Mouse (Mus musculus) hindbrain, embryonic 11.5 days (tissue): ENCODE results near the gene Sfxn3. TPM values are rescaled to one million over a fixed set of nuclear protein-coding genes. Genes with fewer than 3 reads are reported as not detected.

Experiments used
- ATAC-seq: fragments of 200-750 bp; cut with Nextera tagmentation; 2 replicates; pipeline ENCODE4 v1.8.0; 2017; ENCODE audit warnings: mild to moderate bottlenecking, moderate TSS enrichment, moderate library complexity; ENCODE audit not compliant: low FRiP score
- DNase-seq: peaks from one replicate; pipeline ENCODE4 v3.0.0-alpha.2; 2015; ENCODE audit warnings: low spot score
- H3K27ac ChIP-seq: fragments of 300-500 bp; sonication (generic); 2 replicates; pipeline ENCODE4 v1.5.1; 2014; ENCODE audit warnings: mild to moderate bottlenecking, low read depth, low read length
- H3K27me3 ChIP-seq: fragments of 300-500 bp; sonication (generic); 2 replicates; pipeline ENCODE4 v1.6.1; 2014; ENCODE audit warnings: mild to moderate bottlenecking, low read length, moderate library complexity, mixed read lengths; ENCODE audit not compliant: control insufficient read depth, insufficient read depth
- H3K36me3 ChIP-seq: fragments of 300-500 bp; sonication (generic); 2 replicates; pipeline ENCODE4 v1.6.1; 2014; ENCODE audit warnings: mild to moderate bottlenecking, low read length, moderate library complexity, mixed read lengths; ENCODE audit not compliant: control insufficient read depth, insufficient read depth
- H3K4me1 ChIP-seq: fragments of 300-500 bp; sonication (generic); replicated peaks from 2 replicates; pipeline ENCODE4 v1.6.1; 2014; ENCODE audit warnings: low read length, mixed read lengths; ENCODE audit not compliant: control insufficient read depth, insufficient read depth
- H3K4me2 ChIP-seq: fragments of 300-500 bp; sonication (generic); replicated peaks from 2 replicates; pipeline ENCODE4 v1.6.1; 2014; ENCODE audit warnings: mild to moderate bottlenecking, low read depth, low read length
- H3K4me3 ChIP-seq: fragments of 300-500 bp; sonication (generic); 2 replicates; pipeline ENCODE4 v1.5.1; 2014; ENCODE audit warnings: low read depth, low read length
- H3K9ac ChIP-seq: fragments of 300-500 bp; sonication (generic); 2 replicates; pipeline ENCODE4 v1.6.1; 2014; ENCODE audit warnings: low read depth, low read length
- H3K9me3 ChIP-seq: fragments of 300-500 bp; sonication (generic); 2 replicates; pipeline ENCODE4 v1.6.1; 2016; ENCODE audit warnings: low read length; ENCODE audit not compliant: control insufficient read depth
- WGBS: fragments of 180-500 bp; shearing (Covaris S2); extraction: QIAGEN DNeasy Blood & Tissue Kit; methylation state at CpG from one replicate; pipeline ENCODE4 v1.1.7; 2014; 5-methylcytosine and 5-hydroxymethylcytosine counted together
- polyA plus RNA-seq: library from polyadenylated mRNA; unstranded; fragments of >200 nt; fragmentation: Nextera tagmentation; extraction: Ambion mirVana; gene quantifications from 2 replicates; pipeline ENCODE4 v1.2.1, GENCODE M21; 2014

Gene Sfxn3
- polyA plus RNA-seq, 1 experiment from 2014 or later: 23.8 TPM

- no peaks in the 10 kb centered on the region for H3K27me3 ChIP-seq
- H3K4me2 ChIP-seq: no peak overlapping the region
- WGBS: 93% methylated on average over 37 of the region's 37 CpGs
- ATAC-seq (no peak), DNase-seq (no peak)
- H3K9ac ChIP-seq: no peak overlapping the region
- H3K4me1 ChIP-seq: peaks cover 6% of the 10 kb centered on the region
- no peak overlapping the region for H3K4me3 ChIP-seq
- no peaks in the 10 kb centered on the region for H3K9me3 ChIP-seq
- no peak overlapping the region for H3K27ac ChIP-seq
- H3K36me3 ChIP-seq: peaks cover 30% of the 10 kb centered on the region
Measured at GRCm38 (mm10) chr19:45025937-45026568, 21.2 kb upstream of the Sfxn3 start.

GRCm38 (mm10) chr19:45026958-45027670 lies 20.2 kb upstream of the Sfxn3 start:
- no peak for DNase-seq
- Histone ChIP-seq H3K4me1 (no peaks in the 10 kb centered on the region; the same call in 1 of the 2 replicates), H3K4me3 (no peak overlapping the region), H3K9ac (no peak overlapping the region), H3K27ac (no peak overlapping the region), H3K36me3 (peaks cover 26% of the 10 kb centered on the region), H3K9me3 (no peaks in the 10 kb centered on the region), H3K27me3 (no peaks in the 10 kb centered on the region), H3K4me2 (no peak overlapping the region)
- ATAC-seq: no peak
- 87% methylated on average over 6 of the region's 6 CpGs for WGBS

- H3K9ac ChIP-seq: no peak overlapping the region
- no peaks in the 10 kb centered on the region for H3K27me3 ChIP-seq
- H3K4me2 ChIP-seq: no peak overlapping the region
- DNase-seq (no peak), ATAC-seq (no peak)
- 75% methylated on average over 6 of the region's 6 CpGs for WGBS
- H3K36me3 ChIP-seq: peaks cover 23% of the 10 kb centered on the region
- H3K4me1 ChIP-seq: no peaks in the 10 kb centered on the region; the same call in 1 of the 2 replicates
- no peak overlapping the region for H3K4me3 ChIP-seq
- no peaks in the 10 kb centered on the region for H3K9me3 ChIP-seq
- no peak overlapping the region for H3K27ac ChIP-seq
Measured at GRCm38 (mm10) chr19:45027848-45028247, 19.5 kb upstream of the Sfxn3 start.

- WGBS: 60% methylated on average over 19 of the region's 19 CpGs
- no peak overlapping the region for H3K4me2 ChIP-seq
- DNase-seq: no peak
- no peaks in the 10 kb centered on the region for H3K27me3 ChIP-seq
- H3K4me3 ChIP-seq: no peak overlapping the region
- ATAC-seq: no peak
- H3K9ac ChIP-seq: no peak overlapping the region
- no peak overlapping the region for H3K27ac ChIP-seq
- H3K36me3 ChIP-seq: peaks cover 20% of the 10 kb centered on the region
- H3K4me1 ChIP-seq: no peaks in the 10 kb centered on the region; the same call in 1 of the 2 replicates
- no peaks in the 10 kb centered on the region for H3K9me3 ChIP-seq
Measured at GRCm38 (mm10) chr19:45028746-45029145, 18.6 kb upstream of the Sfxn3 start.

- Histone ChIP-seq H3K4me2 (no peak overlapping the region), H3K9ac (no peak overlapping the region), H3K36me3 (peaks cover 15% of the 10 kb centered on the region), H3K4me3 (no peak overlapping the region), H3K27me3 (no peaks in the 10 kb centered on the region), H3K9me3 (no peaks in the 10 kb centered on the region), H3K4me1 (no peaks in the 10 kb centered on the region; the same call in 1 of the 2 replicates), H3K27ac (no peak overlapping the region)
- DNase-seq (no peak), ATAC-seq (no peak)
- 54% methylated on average over 9 of the region's 9 CpGs for WGBS
Measured at GRCm38 (mm10) chr19:45029571-45029970, 17.7 kb upstream of the Sfxn3 start.

- no peaks in the 10 kb centered on the region; the same call in 1 of the 2 replicates for H3K4me1 ChIP-seq
- no peaks in the 10 kb centered on the region for H3K27me3 ChIP-seq
- H3K9me3 ChIP-seq: no peaks in the 10 kb centered on the region
- H3K4me3 ChIP-seq: no peak overlapping the region
- peak; percentile 79 for DNase-seq
- H3K9ac ChIP-seq: no peak overlapping the region
- H3K4me2 ChIP-seq: no peak overlapping the region
- H3K27ac ChIP-seq: no peak overlapping the region
- WGBS: 45% methylated on average over 5 of the region's 8 CpGs
- peak; percentile 17 for ATAC-seq
- peaks cover 11% of the 10 kb centered on the region for H3K36me3 ChIP-seq
Measured at GRCm38 (mm10) chr19:45030111-45030510, 17.2 kb upstream of the Sfxn3 start.

- Histone ChIP-seq H3K9me3 (no peaks in the 10 kb centered on the region), H3K9ac (no peak overlapping the region), H3K4me2 (0 out of 2 replicates have a peak overlapping the region, but pooled peaks have one; percentile 4), H3K27me3 (no peaks in the 10 kb centered on the region), H3K4me3 (no peak overlapping the region), H3K27ac (no peak overlapping the region), H3K4me1 (no peaks in the 10 kb centered on the region; the same call in 1 of the 2 replicates), H3K36me3 (peaks cover 10% of the 10 kb centered on the region)
- 43% methylated on average over 20 of the region's 20 CpGs for WGBS
- DNase-seq (peak; percentile 93), ATAC-seq (no peak; the same call in 1 of the 2 replicates)
Measured at GRCm38 (mm10) chr19:45030746-45031693, 16.3 kb upstream of the Sfxn3 start.

GRCm38 (mm10) chr19:45031780-45032179 lies 15.5 kb upstream of the Sfxn3 start:
- Histone ChIP-seq H3K27ac (no peak overlapping the region), H3K36me3 (peaks cover 4% of the 10 kb centered on the region), H3K9ac (no peak overlapping the region), H3K4me3 (no peak overlapping the region), H3K9me3 (no peaks in the 10 kb centered on the region), H3K27me3 (no peaks in the 10 kb centered on the region), H3K4me2 (no peak overlapping the region), H3K4me1 (no peaks in the 10 kb centered on the region; the same call in 1 of the 2 replicates)
- WGBS: 19% methylated on average over 4 of the region's 4 CpGs
- peak; percentile 37; the same call in 1 of the 2 replicates for ATAC-seq
- peak; percentile 89 for DNase-seq
